Mouse (Mus musculus): ENCODE measurements at regions not wholly inside any gene's neighbourhood (a gene's known extent, or its start where the extent isn't known, plus 50 kb on each side); places are given as distances from the start of the nearest gene placed in this dataset.

- Histone ChIP-seq H3K4me1 (ENCODE audit: control insufficient read depth, insufficient read depth, low read length) (no peaks in the 10 kb centered on the region), H3K27me3 (ENCODE audit: control insufficient read depth, insufficient read depth, low read length) (no peaks in the 10 kb centered on the region), H3K27ac (ENCODE audit: low read depth, low read length) (no peak overlapping the region), H3K4me2 (ENCODE audit: low read depth) (no peak overlapping the region), H3K4me3 (ENCODE audit: low read depth, low read length) (no peak overlapping the region), H3K9me3 (ENCODE audit: control insufficient read depth, low read length) (no peaks in the 10 kb centered on the region), H3K9ac (ENCODE audit: low read length) (no peak overlapping the region), H3K36me3 (ENCODE audit: control insufficient read depth, insufficient read depth, low read length) (no peaks in the 10 kb centered on the region)
- WGBS, result 92% methylated on average over 4 of the region's 4 CpGs
- ATAC-seq (ENCODE audit: insufficient read depth, low FRiP score, low TSS enrichment) (no peak), DNase-seq (ENCODE audit: low spot score) (no peak)
Measured at GRCm38 (mm10) chr19:21118782-21119181, 153.3 kb upstream of the Zfand5 start.

- no peaks in the 10 kb centered on the region for H3K36me3 ChIP-seq (ENCODE audit: control insufficient read depth, insufficient read depth, low read length)
- ATAC-seq (ENCODE audit: insufficient read depth, low FRiP score, low TSS enrichment) (no peak), DNase-seq (ENCODE audit: low spot score) (no peak)
- H3K9ac ChIP-seq (ENCODE audit: low read length), result no peak overlapping the region
- H3K4me1 ChIP-seq (ENCODE audit: control insufficient read depth, insufficient read depth, low read length), result no peaks in the 10 kb centered on the region
- no peak overlapping the region for H3K27ac ChIP-seq (ENCODE audit: low read depth, low read length)
- H3K9me3 ChIP-seq (ENCODE audit: control insufficient read depth, low read length), result no peaks in the 10 kb centered on the region
- no peak overlapping the region for H3K4me3 ChIP-seq (ENCODE audit: low read depth, low read length)
- H3K27me3 ChIP-seq (ENCODE audit: control insufficient read depth, insufficient read depth, low read length), result no peaks in the 10 kb centered on the region
- WGBS, result 91% methylated on average over 2 of the region's 2 CpGs
- no peak overlapping the region for H3K4me2 ChIP-seq (ENCODE audit: low read depth)
Measured at GRCm38 (mm10) chr19:21115693-21116092, 156.4 kb upstream of the Zfand5 start.

- no peak overlapping the region for H3K4me2 ChIP-seq (ENCODE audit: low read depth)
- H3K4me3 ChIP-seq (ENCODE audit: low read depth, low read length), result no peak overlapping the region
- 91% methylated on average over 5 of the region's 5 CpGs for whole genome bisulfite sequencing
- ATAC-seq (ENCODE audit: insufficient read depth, low FRiP score, low TSS enrichment) (no peak), DNase-seq (ENCODE audit: low spot score) (no peak)
- no peak overlapping the region for H3K27ac ChIP-seq (ENCODE audit: low read depth, low read length)
- H3K9ac ChIP-seq (ENCODE audit: low read length), result no peak overlapping the region
- no peaks in the 10 kb centered on the region for H3K9me3 ChIP-seq (ENCODE audit: control insufficient read depth, low read length)
- H3K27me3 ChIP-seq (ENCODE audit: control insufficient read depth, insufficient read depth, low read length), result no peaks in the 10 kb centered on the region
- H3K4me1 ChIP-seq (ENCODE audit: control insufficient read depth, insufficient read depth, low read length), result no peaks in the 10 kb centered on the region
- no peaks in the 10 kb centered on the region for H3K36me3 ChIP-seq (ENCODE audit: control insufficient read depth, insufficient read depth, low read length)
Measured at GRCm38 (mm10) chr19:21111836-21112235, 157.8 kb upstream of the Tmc1 start.

GRCm38 (mm10) chr19:21108311-21108710 is 154.3 kb upstream of the Tmc1 start:
- no peak overlapping the region for H3K9ac ChIP-seq (ENCODE audit: low read length)
- H3K27me3 ChIP-seq (ENCODE audit: control insufficient read depth, insufficient read depth, low read length), result no peaks in the 10 kb centered on the region
- H3K4me1 ChIP-seq (ENCODE audit: control insufficient read depth, insufficient read depth, low read length), result no peaks in the 10 kb centered on the region
- H3K4me3 ChIP-seq (ENCODE audit: low read depth, low read length), result no peak overlapping the region
- H3K9me3 ChIP-seq (ENCODE audit: control insufficient read depth, low read length), result no peaks in the 10 kb centered on the region
- ATAC-seq (ENCODE audit: insufficient read depth, low FRiP score, low TSS enrichment) (no peak), DNase-seq (ENCODE audit: low spot score) (no peak)
- no peak overlapping the region for H3K4me2 ChIP-seq (ENCODE audit: low read depth)
- no peak overlapping the region for H3K27ac ChIP-seq (ENCODE audit: low read depth, low read length)
- no peaks in the 10 kb centered on the region for H3K36me3 ChIP-seq (ENCODE audit: control insufficient read depth, insufficient read depth, low read length)
- 91% methylated on average over 2 of the region's 2 CpGs for WGBS

- Histone ChIP-seq H3K9ac (ENCODE audit: low read length) (no peak overlapping the region), H3K4me3 (ENCODE audit: low read depth, low read length) (no peak overlapping the region), H3K4me2 (ENCODE audit: low read depth) (no peak overlapping the region), H3K27ac (ENCODE audit: low read depth, low read length) (no peak overlapping the region), H3K36me3 (ENCODE audit: control insufficient read depth, insufficient read depth, low read length) (no peaks in the 10 kb centered on the region), H3K4me1 (ENCODE audit: control insufficient read depth, insufficient read depth, low read length) (no peaks in the 10 kb centered on the region), H3K9me3 (ENCODE audit: control insufficient read depth, low read length) (no peaks in the 10 kb centered on the region), H3K27me3 (ENCODE audit: control insufficient read depth, insufficient read depth, low read length) (no peaks in the 10 kb centered on the region)
- no peak for DNase-seq (ENCODE audit: low spot score)
- no peak for ATAC-seq (ENCODE audit: insufficient read depth, low FRiP score, low TSS enrichment)
- WGBS, result 72% methylated on average over 3 of the region's 3 CpGs
Measured at GRCm38 (mm10) chr19:21107741-21108140, 153.7 kb upstream of the Tmc1 start.

- no peak overlapping the region for H3K4me2 ChIP-seq (ENCODE audit: low read depth)
- H3K9me3 ChIP-seq (ENCODE audit: control insufficient read depth, low read length), result no peaks in the 10 kb centered on the region
- WGBS, result 79% methylated on average over 4 of the region's 4 CpGs
- no peaks in the 10 kb centered on the region for H3K4me1 ChIP-seq (ENCODE audit: control insufficient read depth, insufficient read depth, low read length)
- H3K27me3 ChIP-seq (ENCODE audit: control insufficient read depth, insufficient read depth, low read length), result no peaks in the 10 kb centered on the region
- no peaks in the 10 kb centered on the region for H3K36me3 ChIP-seq (ENCODE audit: control insufficient read depth, insufficient read depth, low read length)
- DNase-seq (ENCODE audit: low spot score) (no peak), ATAC-seq (ENCODE audit: insufficient read depth, low FRiP score, low TSS enrichment) (no peak)
- H3K9ac ChIP-seq (ENCODE audit: low read length), result no peak overlapping the region
- no peak overlapping the region for H3K27ac ChIP-seq (ENCODE audit: low read depth, low read length)
- no peak overlapping the region for H3K4me3 ChIP-seq (ENCODE audit: low read depth, low read length)
Measured at GRCm38 (mm10) chr19:21107275-21107674, 153.3 kb upstream of the Tmc1 start.

GRCm38 (mm10) chr19:21106766-21107165 is 152.8 kb upstream of the Tmc1 start:
- Histone ChIP-seq H3K36me3 (ENCODE audit: control insufficient read depth, insufficient read depth, low read length) (no peaks in the 10 kb centered on the region), H3K27ac (ENCODE audit: low read depth, low read length) (no peak overlapping the region), H3K4me3 (ENCODE audit: low read depth, low read length) (no peak overlapping the region), H3K9ac (ENCODE audit: low read length) (no peak overlapping the region), H3K9me3 (ENCODE audit: control insufficient read depth, low read length) (no peaks in the 10 kb centered on the region), H3K4me1 (ENCODE audit: control insufficient read depth, insufficient read depth, low read length) (no peaks in the 10 kb centered on the region), H3K4me2 (ENCODE audit: low read depth) (no peak overlapping the region), H3K27me3 (ENCODE audit: control insufficient read depth, insufficient read depth, low read length) (no peaks in the 10 kb centered on the region)
- no peak for ATAC-seq (ENCODE audit: insufficient read depth, low FRiP score, low TSS enrichment)
- DNase-seq (ENCODE audit: low spot score), result no peak
- WGBS, result 81% methylated on average over 10 of the region's 10 CpGs

- Histone ChIP-seq H3K9ac (ENCODE audit: low read length) (no peak overlapping the region), H3K4me2 (ENCODE audit: low read depth) (no peak overlapping the region), H3K4me3 (ENCODE audit: low read depth, low read length) (no peak overlapping the region), H3K27me3 (ENCODE audit: control insufficient read depth, insufficient read depth, low read length) (no peaks in the 10 kb centered on the region), H3K36me3 (ENCODE audit: control insufficient read depth, insufficient read depth, low read length) (no peaks in the 10 kb centered on the region), H3K9me3 (ENCODE audit: control insufficient read depth, low read length) (no peaks in the 10 kb centered on the region), H3K4me1 (ENCODE audit: control insufficient read depth, insufficient read depth, low read length) (no peaks in the 10 kb centered on the region), H3K27ac (ENCODE audit: low read depth, low read length) (no peak overlapping the region)
- WGBS, result 55% methylated on average over 6 of the region's 6 CpGs
- ATAC-seq (ENCODE audit: insufficient read depth, low FRiP score, low TSS enrichment), result peak; percentile 53; the same call in 1 of the 2 replicates
- no peak for DNase-seq (ENCODE audit: low spot score)
Measured at GRCm38 (mm10) chr19:21106241-21106669, 152.3 kb upstream of the Tmc1 start.

GRCm38 (mm10) chr19:21105004-21105403 is 151.0 kb upstream of the Tmc1 start:
- Histone ChIP-seq H3K4me1 (ENCODE audit: control insufficient read depth, insufficient read depth, low read length) (no peaks in the 10 kb centered on the region), H3K36me3 (ENCODE audit: control insufficient read depth, insufficient read depth, low read length) (no peaks in the 10 kb centered on the region), H3K4me3 (ENCODE audit: low read depth, low read length) (no peak overlapping the region), H3K4me2 (ENCODE audit: low read depth) (no peak overlapping the region), H3K9me3 (ENCODE audit: control insufficient read depth, low read length) (no peaks in the 10 kb centered on the region), H3K9ac (ENCODE audit: low read length) (no peak overlapping the region), H3K27ac (ENCODE audit: low read depth, low read length) (no peak overlapping the region), H3K27me3 (ENCODE audit: control insufficient read depth, insufficient read depth, low read length) (no peaks in the 10 kb centered on the region)
- ATAC-seq (ENCODE audit: insufficient read depth, low FRiP score, low TSS enrichment) (no peak), DNase-seq (ENCODE audit: low spot score) (no peak)
- 92% methylated on average over 6 of the region's 6 CpGs for WGBS

Measured in neural tube, embryonic 11.5 days (tissue).